Mouse (Mus musculus) erythroblast, embryonic 14.5 days (primary cell): Measurements from ENCODE around the gene Tbck.

ENCODE experiments used
- GATA1 ChIP-seq: IDR thresholded peaks from 2 replicates; pipeline ENCODE4 v1.6.1; 2012; ENCODE audit warnings: low read length, inconsistent platforms, mixed read lengths
- TAL1 ChIP-seq: IDR thresholded peaks from 3 replicates; pipeline ENCODE4 v1.6.1; 2012; ENCODE audit warnings: low read length, inconsistent platforms, mixed read lengths

- TF ChIP-seq GATA1: no peak
- TF ChIP-seq TAL1: no peak
Measured at GRCm38 (mm10) chr3:132801910-132802309, 118.0 kb downstream of the Tbck start.
